Mouse (Mus musculus): ENCODE measurements around the gene Il27.
"Not testable (repeated sequence)": the region's sequence is repeated elsewhere in the genome, so short reads cannot be mapped to it uniquely, and the experiment has no call there.

The Il27 gene

GRCm38 (mm10) chr7:126594862-126595561 is at the start of gene Il27:
Il27 (minus strand) TSS chr7:126594941.
- DNase-seq (ENCODE audit: low read depth, low spot score): no peak

GRCm38 (mm10) chr7:126644345-126644744 is 49.6 kb upstream of the Il27 start:
- DNase-seq (ENCODE audit: low read depth, low spot score): no peak

GRCm38 (mm10) chr7:126643244-126643617 is 48.5 kb upstream of the Il27 start:
- DNase-seq (ENCODE audit: low read depth, low spot score): not testable (repeated sequence)

GRCm38 (mm10) chr7:126642545-126643243 is 48.0 kb upstream of the Il27 start:
- DNase-seq (ENCODE audit: low read depth, low spot score): no peak

GRCm38 (mm10) chr7:126636733-126637520 is 42.2 kb upstream of the Il27 start:
- DNase-seq (ENCODE audit: low read depth, low spot score): peak; percentile 33

- no peak for DNase-seq (ENCODE audit: low read depth, low spot score)
Measured at GRCm38 (mm10) chr7:126635375-126635774, 40.6 kb upstream of the Il27 start.

GRCm38 (mm10) chr7:126632478-126632877 is 37.7 kb upstream of the Il27 start:
- no peak for DNase-seq (ENCODE audit: low read depth, low spot score)

- no peak for DNase-seq (ENCODE audit: low read depth, low spot score)
Measured at GRCm38 (mm10) chr7:126630824-126631518, 36.2 kb upstream of the Il27 start, which contains the start of gene Nupr1. Nupr1 (minus strand) TSS chr7:126630861.

GRCm38 (mm10) chr7:126629915-126630314 is 35.2 kb upstream of the Il27 start:
- DNase-seq (ENCODE audit: low read depth, low spot score): no peak

GRCm38 (mm10) chr7:126628111-126628510 is 33.4 kb upstream of the Il27 start:
- no peak for DNase-seq (ENCODE audit: low read depth, low spot score)

- no peak for DNase-seq (ENCODE audit: low read depth, low spot score)
Measured at GRCm38 (mm10) chr7:126625807-126626600, 31.3 kb upstream of the Il27 start.

- DNase-seq (ENCODE audit: low read depth, low spot score): no peak
Measured at GRCm38 (mm10) chr7:126625369-126625768, 30.6 kb upstream of the Il27 start.

- no peak for DNase-seq (ENCODE audit: low read depth, low spot score)
Measured at GRCm38 (mm10) chr7:126624774-126625173, 30.0 kb upstream of the Il27 start.

GRCm38 (mm10) chr7:126623381-126623780 is 28.6 kb upstream of the Il27 start:
- DNase-seq (ENCODE audit: low read depth, low spot score): no peak

GRCm38 (mm10) chr7:126621452-126622359 is 27.0 kb upstream of the Il27 start:
- no peak for DNase-seq (ENCODE audit: low read depth, low spot score)

GRCm38 (mm10) chr7:126619559-126620275 is 25.0 kb upstream of the Il27 start:
- DNase-seq (ENCODE audit: low read depth, low spot score): no peak

- DNase-seq (ENCODE audit: low read depth, low spot score): no peak
Measured at GRCm38 (mm10) chr7:126616707-126617106, 22.0 kb upstream of the Il27 start.

GRCm38 (mm10) chr7:126612736-126613135 is 18.0 kb upstream of the Il27 start:
- DNase-seq (ENCODE audit: low read depth, low spot score): no peak

GRCm38 (mm10) chr7:126607796-126608195 is 13.1 kb upstream of the Il27 start:
- no peak for DNase-seq (ENCODE audit: low read depth, low spot score)

All from retina, postnatal 7 days (tissue).